Mouse (Mus musculus) NIH3T3 (cell line): ENCODE measurements around the gene Med31.

Experiments
- DNase-seq: peaks from one replicate; pipeline ENCODE4 v3.0.0-alpha.2; 2012; ENCODE audit warnings: low read depth

The Med31 gene

GRCm38 (mm10) chr11:72215410-72215797 lies at the start of gene Med31:
TSS of gene Med31 (minus strand) at chr11:72215592.
- peak; percentile 64 for DNase-seq

- DNase-seq, result no peak
Measured at GRCm38 (mm10) chr11:72256441-72256840, 41.0 kb upstream of the Med31 start.

- DNase-seq, result no peak
Measured at GRCm38 (mm10) chr11:72255629-72256028, 40.2 kb upstream of the Med31 start.

- peak; percentile 83 for DNase-seq
Measured at GRCm38 (mm10) chr11:72245196-72245753, 29.9 kb upstream of the Med31 start.

GRCm38 (mm10) chr11:72240062-72240860 lies 24.9 kb upstream of the Med31 start:
- DNase-seq, result no peak

- DNase-seq, result no peak
Measured at GRCm38 (mm10) chr11:72234013-72234412, 18.6 kb upstream of the Med31 start.

GRCm38 (mm10) chr11:72232991-72233390 lies 17.6 kb upstream of the Med31 start:
- DNase-seq, result no peak

GRCm38 (mm10) chr11:72232068-72232467 lies 16.7 kb upstream of the Med31 start:
- DNase-seq, result no peak

GRCm38 (mm10) chr11:72228513-72228912 lies 13.1 kb upstream of the Med31 start:
- no peak for DNase-seq

- no peak for DNase-seq
Measured at GRCm38 (mm10) chr11:72226901-72227300, 11.5 kb upstream of the Med31 start.

GRCm38 (mm10) chr11:72226020-72226791 lies 10.8 kb upstream of the Med31 start:
- DNase-seq, result no peak

- DNase-seq, result peak; percentile 86
Measured at GRCm38 (mm10) chr11:72224865-72225264, 9.5 kb upstream of the Med31 start.

GRCm38 (mm10) chr11:72223414-72223813 lies 8.0 kb upstream of the Med31 start:
- DNase-seq, result no peak

GRCm38 (mm10) chr11:72221278-72221677 lies 5.9 kb upstream of the Med31 start:
- DNase-seq, result peak; percentile 83

GRCm38 (mm10) chr11:72217116-72217515 lies 1.7 kb upstream of the Med31 start:
- DNase-seq, result no peak

GRCm38 (mm10) chr11:72214591-72215409 lies 592 bp downstream of the Med31 start:
- peak; percentile 98 for DNase-seq

GRCm38 (mm10) chr11:72207834-72208377 lies 7.5 kb downstream of the Med31 start:
- peak; percentile 10 for DNase-seq

GRCm38 (mm10) chr11:72207204-72207833 lies 8.1 kb downstream of the Med31 start, which contains the start of the genes 4933427D14Rik and Txndc17:
TSS of gene 4933427D14Rik (minus strand) at chr11:72207459.
TSS of gene Txndc17 (plus strand) at chr11:72207547.
- DNase-seq, result peak; percentile 90

GRCm38 (mm10) chr11:72206341-72207203 lies 8.8 kb downstream of the Med31 start, which contains the start of gene Gm43951:
TSS of gene Gm43951 (minus strand) at chr11:72206840.
- DNase-seq, result peak; percentile 62

GRCm38 (mm10) chr11:72205256-72205655 lies 10.1 kb downstream of the Med31 start:
- DNase-seq, result no peak
